Mouse (Mus musculus) urinary bladder, postnatal 4 days (tissue): ENCODE data around the gene R3hdm4.
A peak's percentile ranks its signal among the peaks of the same experiment; 100 is the strongest.
"Not testable (repeated sequence)": the region's sequence is repeated elsewhere in the genome, so short reads cannot be mapped to it uniquely, and the experiment has no call there.

Experiments
- DNase-seq, 2 experiments: peaks; one replicate each; pipeline ENCODE4 v3.0.0; 2021 to 2022; ENCODE audit warnings: low spot score in 2 of 2

Gene R3hdm4

DNA sequence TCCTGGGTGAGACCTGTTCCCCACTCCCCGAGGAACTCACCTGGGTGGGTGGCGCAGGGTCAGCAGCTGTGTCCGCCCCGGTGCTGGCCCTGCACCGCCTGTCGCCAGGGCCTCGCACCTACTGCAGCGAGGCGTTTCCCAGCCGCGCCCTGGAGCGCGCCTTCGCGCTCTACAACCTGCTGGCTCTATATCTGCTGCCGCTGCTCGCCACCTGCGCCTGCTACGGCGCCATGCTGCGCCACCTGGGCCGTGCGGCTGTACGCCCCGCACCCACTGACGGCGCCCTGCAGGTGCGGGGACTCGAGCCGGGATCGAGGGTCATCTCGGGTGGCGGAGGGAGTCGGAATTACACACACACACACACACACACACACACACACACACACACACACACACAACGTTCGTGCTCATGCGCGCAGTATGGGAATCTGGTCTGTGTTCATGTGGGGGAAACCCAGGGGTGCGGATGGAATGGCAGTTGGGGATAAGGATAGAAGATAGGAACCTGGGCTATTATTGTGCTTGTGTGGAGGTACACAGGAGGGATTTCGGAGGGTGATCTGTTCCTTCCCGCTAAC, at the start of gene R3hdm4:
Gene R3hdm4 (minus strand): TSS at position 251 of the 578 bp plus-strand sequence.
- no peak for DNase-seq

DNA sequence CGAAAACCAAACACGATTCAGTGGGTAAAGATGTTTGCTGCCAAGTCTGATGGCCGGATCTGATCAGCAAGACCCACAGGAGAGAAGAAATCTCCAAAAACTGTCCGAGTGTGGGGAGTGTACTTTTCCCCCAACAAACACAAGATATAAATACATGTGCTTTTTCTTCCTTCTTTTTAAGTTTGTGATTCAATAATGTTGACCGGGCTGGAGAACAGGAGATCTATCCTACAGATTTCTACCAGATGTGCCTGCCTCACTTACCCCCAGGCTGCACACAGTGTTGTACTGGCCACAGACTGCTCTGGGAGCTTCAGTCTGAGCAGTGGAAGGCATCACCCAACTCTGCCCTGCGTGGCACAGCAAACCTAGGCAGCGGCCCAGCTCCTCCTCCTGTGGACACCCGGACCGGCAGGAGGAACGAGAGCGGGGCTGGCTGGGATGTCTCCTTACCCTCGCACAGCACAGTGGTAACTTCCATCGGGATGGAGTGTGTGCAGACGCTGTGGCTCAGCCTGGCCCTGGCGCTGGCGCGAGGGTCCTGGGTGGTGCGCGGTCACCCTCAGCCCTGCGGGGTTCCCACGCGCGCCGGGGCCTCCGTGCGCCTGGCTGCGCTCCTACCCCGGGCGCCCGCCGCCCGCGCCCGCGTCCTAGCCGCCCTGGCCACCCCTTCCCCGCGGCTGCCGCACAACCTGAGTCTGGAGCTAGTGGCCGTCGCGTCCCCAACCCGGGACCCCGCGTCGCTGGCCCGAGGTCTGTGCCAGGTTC, 49.6 kb upstream of the R3hdm4 start, which contains the start of gene Grin3b:
Gene Grin3b (plus strand): TSS at position 301 of the 768 bp plus-strand sequence.
- DNase-seq = no peak

DNA sequence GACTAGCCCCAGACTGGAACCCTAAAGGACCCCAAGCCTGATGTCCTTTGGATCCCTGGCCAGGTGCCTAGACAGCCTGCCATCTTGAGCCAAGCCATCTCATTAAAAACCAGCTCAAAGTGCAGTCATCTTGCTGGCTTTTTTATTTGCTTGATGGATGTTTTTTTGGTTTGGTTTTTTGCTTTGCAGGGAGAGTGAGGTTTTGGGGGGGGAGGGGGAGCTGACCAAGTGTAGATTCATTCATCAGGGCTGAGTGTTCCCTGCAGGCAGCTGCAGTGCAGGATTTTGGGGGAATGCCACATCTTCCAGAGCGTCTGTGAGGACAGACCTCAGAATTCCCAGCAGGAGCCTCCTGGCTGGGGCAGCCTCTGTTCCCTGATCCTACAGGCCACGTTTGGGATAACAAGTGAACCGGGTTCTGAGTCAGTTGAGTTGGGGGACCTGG, 48.1 kb upstream of the R3hdm4 start:
- no peak for DNase-seq

DNA sequence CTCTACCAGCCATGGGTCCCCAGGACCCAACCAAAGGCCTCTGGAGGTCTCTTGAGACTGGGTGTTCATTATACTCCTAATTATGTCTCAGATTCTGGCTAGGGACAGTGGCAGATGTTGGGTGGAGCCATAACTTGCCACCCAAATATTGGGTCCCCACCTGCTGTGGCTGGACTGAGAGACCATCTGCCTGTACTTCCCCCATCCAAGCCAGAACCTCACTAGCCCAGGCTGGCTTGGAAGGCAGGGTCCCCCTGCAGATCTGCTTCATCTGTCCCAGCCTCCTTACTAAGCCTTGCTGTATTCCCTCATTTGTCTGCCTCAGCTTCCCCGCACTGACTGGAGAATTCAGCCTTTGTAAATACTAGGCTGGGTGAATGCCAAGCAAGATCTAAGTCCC, 47.2 kb upstream of the R3hdm4 start:
- DNase-seq = no peak

DNA sequence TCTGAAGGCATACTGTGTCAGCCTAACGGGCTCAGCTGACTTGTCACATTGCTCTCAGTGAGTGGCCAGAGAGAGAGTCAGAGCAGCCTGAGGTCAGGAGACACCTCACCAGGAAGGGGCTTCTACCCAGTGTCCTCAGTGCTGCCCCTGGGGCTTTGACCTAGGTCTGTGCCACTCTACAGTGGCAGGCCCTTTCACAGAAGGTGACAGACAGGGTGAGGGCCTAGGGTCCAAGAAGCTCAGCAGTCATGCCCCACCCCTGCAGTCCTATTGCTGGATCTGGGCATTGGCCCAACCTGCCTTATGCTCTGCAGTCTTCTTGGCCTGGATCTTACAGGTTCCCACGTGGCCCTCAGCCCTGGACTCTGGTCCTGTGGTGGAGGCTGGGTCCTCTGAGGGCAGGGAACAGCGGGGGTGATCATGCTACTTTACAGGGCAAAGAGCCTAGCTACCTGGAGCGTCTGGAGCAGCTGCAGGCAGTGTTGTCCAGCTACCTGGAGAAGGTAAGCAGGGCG, 45.9 kb upstream of the R3hdm4 start:
- no peak for DNase-seq

DNA sequence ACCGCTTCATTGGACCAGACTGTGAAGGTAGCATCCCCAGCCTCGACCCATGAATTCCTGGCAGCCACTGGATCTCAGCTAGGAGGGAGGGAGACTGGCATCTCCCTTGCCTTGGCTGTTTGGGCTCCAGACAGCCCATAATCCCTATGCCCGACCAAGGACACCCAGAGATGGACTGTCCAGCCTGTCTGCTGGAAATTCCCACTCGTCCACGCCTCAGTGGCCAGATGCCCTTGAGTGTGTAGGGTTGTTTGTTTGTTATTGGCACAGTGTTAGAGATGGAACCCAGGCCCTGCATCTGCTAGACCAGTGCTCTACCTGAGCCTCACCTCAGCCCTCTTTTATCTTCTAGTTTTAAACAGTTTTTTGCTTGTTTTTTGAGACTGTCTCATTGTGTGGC, 44.3 kb upstream of the R3hdm4 start:
- no peak for DNase-seq

DNA sequence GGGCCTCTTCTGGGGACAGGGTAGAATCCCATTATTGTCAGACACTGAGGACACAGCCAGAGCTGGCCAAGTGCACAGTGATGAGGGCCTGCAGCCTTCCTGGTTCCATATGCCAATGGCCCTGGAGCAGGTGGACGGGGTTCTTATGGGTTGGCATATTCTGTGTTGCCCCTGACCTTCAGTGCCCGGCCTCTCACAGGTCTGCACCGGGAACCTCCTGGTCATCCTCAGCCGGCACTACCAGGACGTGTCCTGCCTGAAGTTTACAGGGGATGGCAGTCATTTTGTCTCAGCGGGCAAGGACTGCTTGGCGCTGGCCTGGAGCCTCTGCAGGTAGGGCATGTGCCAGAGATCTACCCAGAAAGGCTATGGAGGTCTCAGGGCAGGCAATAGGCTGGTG, 43.7 kb upstream of the R3hdm4 start:
- no peak for DNase-seq

DNA sequence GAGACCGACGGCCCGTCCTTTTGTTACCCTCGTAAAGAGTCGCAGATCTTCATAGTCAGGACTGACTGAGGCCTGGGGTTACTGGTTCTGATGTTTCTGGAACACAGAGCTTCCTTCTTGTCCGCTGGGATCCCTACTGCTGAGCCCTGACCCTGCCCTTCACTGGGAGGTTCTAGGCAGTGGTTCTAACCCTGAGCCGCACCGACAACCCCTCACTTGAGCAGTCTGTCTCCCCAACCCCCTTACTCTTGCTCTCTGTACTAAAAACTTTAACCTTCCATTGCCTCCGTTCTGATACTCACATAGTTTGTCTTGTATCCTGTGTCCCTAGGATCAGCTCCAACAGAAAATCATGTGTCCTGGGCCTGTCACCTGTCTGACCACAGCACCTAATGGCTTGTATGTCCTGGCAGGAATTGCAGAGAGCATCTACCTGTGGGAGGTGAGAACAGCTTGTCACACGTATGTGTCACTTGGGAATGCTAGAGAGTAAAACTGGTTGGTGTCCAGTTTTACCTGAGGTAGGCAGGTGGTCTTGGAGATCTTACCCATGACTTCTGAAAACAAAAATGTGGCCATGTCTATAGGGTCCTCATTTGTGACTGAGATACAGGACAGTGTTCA, 39.8 kb upstream of the R3hdm4 start:
- DNase-seq = no peak

DNA sequence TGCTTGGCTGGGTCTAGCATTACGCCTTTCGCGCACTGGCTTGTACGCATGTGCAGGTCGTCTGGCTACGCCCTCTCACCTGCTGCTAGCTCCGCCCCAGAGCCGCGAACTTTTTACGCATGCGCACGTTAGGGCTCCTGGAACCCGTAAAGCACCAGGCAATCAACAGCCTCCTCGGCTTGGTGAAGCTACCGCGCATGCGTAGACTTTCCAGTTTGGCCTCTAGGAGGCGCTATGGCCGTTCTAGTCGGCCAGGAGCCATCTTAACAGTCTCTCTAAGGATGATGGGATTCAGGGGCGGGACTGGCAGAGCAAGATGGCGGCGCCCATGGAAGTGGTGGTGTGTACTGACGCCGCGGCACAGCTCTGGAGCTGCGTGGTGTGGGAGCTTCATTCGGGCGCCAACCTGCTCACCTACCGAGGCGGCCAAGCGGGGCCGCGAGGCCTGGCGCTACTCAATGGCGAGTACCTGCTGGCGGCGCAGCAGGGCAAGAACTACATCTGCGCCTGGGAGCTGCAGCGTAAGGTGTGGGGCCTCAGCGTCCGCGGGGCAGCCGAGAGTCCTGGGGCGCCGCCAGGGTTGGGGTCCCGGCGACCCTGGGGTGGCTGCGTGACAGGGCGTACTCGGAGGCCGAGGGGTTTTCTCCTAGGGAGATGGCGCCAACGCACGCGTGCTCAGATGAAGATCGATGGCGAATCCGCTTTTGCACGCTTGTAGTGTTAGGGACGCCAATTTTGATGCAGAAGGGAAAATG, 39.0 kb upstream of the R3hdm4 start, which contains the start of gene Wdr18:
Gene Wdr18 (plus strand): TSS at position 306 of the 755 bp plus-strand sequence.
- peak; percentile 98 to 99 for DNase-seq

DNA sequence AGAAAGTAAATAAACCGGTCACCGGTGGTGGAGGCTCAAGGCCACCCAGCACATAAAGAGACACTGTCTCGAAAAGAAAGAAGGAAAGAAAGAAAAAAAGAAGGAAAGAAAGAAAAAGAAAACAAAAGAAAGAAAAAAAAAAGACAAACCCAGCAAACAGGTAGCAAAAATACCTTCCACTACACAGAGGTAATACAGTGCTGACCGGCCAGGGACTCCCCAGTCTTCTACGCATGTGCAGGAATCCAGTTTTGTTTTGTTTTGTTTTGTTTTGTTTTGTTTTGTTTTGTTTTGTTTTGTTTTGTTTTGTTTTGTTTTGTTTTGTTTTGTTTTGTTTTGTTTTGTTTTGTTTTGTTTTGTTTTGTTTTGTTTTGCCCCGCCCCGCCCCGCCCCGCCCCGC, 38.4 kb upstream of the R3hdm4 start:
- DNase-seq = not testable (repeated sequence)

DNA sequence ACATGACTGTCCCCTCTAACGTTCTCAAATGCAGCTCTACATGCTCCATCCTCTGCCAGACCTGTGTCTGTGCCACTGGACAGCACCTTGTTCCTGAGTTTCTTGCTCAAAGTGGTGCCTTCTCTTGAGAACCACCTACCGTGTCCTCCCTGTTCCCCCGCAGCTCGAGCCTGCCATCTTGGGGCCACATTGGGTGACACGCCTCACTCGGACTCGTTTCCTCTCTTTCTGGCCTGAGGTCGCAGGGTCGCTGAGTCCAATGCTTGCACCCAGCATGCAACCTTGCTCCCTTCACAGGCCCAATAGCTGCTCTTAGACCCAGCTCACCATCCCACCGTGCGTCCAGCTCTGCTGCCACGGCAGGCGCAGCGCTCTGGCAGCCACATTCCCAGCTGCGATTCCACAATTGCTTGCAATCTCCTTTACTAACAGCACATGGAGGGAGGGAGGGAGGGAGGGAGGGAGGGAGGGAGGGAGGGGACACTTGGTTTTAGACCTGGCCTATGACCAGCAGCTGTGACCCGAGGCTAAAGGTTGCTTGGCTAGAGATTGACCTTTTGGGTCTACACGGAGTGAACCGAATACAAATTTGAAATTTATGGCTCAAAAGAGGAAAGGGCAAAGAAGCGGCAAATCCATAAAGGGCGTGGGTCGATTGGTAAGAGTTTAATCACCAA, 37.3 kb upstream of the R3hdm4 start:
- peak; percentile 69 to 86 for DNase-seq

DNA sequence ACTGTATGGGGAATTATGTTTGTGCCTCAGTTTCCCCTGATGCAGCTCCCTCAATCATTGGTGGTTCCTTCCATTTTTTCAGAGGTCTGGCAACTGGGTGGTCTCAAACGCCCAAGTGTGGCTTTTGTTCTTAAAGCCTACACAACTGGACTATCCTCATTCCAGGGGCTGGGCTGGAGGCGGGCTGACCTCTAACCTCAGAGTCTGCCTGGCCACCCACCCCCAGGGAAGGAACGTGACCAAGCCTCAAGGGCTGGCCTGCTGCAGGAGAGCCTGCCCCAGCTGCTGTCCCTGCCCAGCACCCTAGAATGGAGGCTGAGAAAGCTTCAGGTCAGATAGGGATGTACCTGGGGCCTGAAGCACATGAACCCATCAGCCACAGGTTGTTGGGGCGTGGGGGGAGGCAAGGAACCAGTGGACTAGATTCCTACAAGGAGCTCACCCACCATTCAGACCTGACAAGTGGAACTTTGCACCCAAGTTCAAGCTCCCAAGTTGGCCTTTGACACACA, 35.7 kb upstream of the R3hdm4 start:
- no peak for DNase-seq

DNA sequence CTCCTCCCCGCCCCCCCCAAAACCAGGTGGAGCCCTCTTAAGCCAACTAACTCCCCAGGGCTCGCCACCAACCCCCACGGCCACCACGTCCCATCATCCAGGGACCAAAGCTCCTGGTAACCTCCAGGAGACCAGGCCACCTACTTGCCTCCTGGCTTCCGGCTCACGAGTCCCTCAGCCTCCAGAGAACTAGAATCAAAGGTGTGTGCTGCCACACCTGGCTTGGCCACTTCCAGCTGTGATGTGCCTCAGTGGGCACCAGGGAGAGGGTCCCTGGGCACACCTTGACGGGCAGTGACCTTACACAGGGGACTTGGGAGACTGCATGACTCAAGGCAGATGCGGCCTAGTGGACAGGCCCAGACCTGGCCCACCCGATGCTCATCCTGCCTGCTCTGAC, 34.7 kb upstream of the R3hdm4 start:
- DNase-seq = no peak

DNA sequence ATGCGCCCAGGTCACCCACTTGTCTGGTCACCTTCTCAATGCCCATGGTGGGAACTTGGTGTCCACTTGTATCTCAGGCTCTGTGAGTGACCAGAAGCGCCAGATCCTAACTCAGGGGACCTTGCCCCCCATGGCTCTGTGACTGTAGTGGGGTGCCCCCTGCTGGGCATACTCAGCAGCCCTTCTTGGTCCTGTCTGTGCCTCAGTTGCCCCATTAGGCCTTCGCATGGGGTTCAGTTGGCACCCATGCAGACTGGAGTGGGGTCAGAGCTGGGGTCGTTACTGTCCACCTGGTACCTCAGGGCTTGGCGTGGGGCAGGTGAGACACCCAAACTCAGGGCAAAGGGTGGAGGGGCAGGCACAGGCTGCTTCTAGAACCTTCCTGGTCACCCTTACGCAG, 32.9 kb upstream of the R3hdm4 start:
- DNase-seq = no peak

DNA sequence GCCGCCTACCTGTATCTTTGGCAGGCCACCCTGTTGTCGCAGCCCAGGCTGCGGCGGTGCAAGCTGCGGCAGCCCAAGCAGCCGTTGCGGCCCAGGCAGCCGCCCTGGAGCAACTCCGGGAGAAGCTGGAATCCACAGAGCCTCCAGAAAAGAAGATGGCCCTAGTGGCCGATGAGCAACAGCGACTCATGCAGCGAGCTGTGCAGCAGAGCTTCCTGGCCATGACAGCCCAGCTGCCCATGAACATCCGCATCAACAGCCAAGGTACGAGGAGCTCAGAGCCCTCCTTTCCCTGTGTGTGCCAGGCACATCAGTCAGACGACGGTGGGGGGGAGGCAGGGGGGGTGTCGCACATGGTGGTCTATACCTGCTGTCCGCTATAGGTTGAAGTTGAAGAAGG, 29.7 kb upstream of the R3hdm4 start:
- no peak for DNase-seq

DNA sequence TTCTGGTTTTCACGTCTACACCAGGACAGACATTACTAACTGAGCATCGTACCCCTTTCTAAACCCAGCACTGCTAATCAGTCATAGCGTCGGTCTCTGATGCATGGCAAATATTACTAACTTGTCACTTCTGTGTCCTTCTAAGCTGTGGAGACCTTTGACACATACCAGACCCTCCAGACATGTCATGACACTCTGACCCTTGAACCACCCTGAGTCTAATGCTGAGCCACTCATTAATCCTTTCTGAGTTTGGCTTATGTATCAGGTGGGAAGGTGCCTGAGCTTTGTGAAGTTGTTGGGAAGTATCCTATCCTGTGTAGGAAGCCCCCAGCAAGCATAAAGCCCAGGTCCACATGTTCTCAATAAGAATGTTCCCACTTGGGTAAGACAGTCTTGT, 28.9 kb upstream of the R3hdm4 start:
- DNase-seq = no peak

DNA sequence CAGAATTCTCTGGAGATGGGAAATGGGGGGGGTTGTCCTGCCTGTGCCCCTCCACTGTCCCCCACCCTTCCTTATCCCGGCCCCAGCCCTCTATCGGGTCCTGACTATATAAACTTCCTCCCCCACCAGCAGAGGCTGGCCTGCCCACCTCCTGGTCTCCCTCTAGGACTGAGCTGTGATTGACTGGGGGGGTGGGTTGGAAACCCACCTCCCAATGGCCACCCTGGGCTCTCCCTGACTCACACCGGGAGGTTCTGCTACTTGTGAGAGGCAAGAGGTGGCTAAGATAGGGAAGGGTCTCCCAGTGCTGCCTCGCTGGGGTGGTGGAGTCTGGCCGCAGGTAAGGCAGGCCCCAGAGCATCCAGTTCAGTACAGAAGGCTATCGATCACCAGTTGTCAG, 26.5 kb upstream of the R3hdm4 start:
- no peak for DNase-seq

DNA sequence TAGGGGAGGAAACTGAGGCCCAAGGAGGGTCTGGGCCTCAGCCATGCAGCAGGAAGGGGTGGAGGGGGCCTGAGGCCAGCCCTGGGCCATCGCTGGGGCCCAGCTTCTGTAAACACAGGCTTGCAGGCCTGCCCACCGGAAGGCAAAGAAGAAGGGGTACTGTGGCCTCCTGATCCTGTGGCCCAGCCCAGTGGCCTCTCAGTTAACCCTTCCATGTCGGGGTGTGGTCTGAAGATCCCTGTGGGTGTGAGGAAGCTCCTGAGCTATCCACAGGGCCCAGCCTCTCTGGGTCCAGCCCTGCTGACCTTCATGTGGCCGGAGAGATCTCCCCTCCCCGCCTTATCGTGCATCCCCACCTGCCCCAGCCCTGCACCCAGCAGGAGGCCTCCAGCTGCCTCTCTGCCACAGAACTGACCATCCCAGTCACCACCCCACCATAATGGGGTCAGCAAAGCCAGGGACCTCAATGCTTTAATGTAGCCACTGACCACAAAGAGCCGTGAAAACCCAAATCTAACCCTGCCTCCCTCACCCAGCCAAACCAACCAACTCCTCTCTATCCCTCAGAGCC, 25.8 kb upstream of the R3hdm4 start:
- DNase-seq = no peak

DNA sequence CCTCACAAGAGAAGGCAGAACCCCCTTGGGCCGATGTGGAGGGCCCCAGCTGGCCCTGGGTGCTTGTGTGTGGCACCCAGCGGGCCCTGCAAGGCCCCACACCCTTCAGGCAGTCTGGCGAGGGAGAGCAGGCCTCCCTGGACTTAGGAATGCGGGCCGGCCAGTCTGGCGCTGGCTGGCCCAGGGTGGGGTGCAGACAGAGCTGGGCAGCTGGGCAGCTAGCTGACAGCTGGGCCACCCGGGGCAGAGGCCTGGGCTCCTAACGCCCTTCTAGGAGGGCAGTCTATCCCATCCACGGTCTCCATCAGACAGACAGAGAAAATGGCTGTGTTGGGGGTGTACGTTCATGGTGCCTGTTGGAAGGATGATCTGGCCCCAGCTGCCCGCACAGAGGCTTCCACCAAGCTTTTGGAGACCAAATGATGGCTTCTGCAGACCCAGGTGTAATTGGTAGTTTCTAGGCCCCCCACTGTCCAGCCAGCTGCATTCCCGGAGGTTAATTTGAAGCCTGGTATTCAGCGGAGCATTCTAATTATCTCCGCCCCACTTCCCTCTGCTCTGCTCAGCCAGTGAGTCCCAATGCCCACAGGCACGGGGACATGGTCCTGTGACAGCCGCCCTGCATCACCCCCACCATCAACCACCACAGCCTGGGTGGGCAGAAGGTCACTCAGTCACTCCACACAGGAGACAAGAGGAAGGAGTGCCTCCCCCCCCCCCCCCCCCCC, 24.7 kb upstream of the R3hdm4 start:
- DNase-seq = peak in 1 of 2 experiments; percentile 53

DNA sequence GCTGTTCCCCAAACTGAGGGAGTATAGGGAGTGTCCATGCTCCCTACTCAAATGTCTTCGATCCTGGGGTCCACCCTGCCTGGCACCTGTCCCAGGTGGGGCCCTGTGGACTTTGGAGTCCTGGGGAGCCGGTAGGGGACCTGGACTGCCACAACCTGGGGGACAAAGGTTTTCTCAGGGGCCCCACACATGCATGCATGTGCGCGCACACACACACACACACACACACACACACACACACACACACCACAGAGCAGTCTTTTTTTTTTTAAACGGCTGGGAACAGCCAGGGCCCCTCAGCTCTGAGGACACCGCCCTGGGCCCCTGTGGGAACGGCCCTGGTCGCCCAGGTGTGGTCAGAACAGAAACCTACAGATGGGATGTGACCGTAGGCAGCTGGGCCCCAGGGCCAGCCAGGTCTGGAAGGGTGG, 22.5 kb upstream of the R3hdm4 start:
- DNase-seq = no peak
